Mouse (Mus musculus) right cerebral cortex, adult 18-20 months (tissue): Measurements from ENCODE around the gene Net1.
"Not testable (repeated sequence)": the region's sequence is repeated elsewhere in the genome, so short reads cannot be mapped to it uniquely, and the experiment has no call there.

Experiments
- DNase-seq: peaks from one replicate; pipeline ENCODE4 v3.0.0; 2022; ENCODE audit warnings: mixed read lengths

Net1 gene

GRCm38 (mm10) chr13:3917571-3918311, at the start of gene Net1, which contains the start of gene Tubal3:
TSS of gene Net1 (minus strand) at chr13:3918220.
TSS of gene Tubal3 (plus strand) at chr13:3918274.
- peak; percentile 86 for DNase-seq

- no peak for DNase-seq
These were observed 33.3 kb upstream of the Net1 start for GRCm38 (mm10) chr13:3951198-3951914.

- no peak for DNase-seq
These were observed 31.5 kb upstream of the Net1 start for GRCm38 (mm10) chr13:3949477-3949876.

GRCm38 (mm10) chr13:3947267-3947666, 29.2 kb upstream of the Net1 start:
- no peak for DNase-seq

GRCm38 (mm10) chr13:3945249-3945648, 27.2 kb upstream of the Net1 start, which contains the start of gene Ucn3:
TSS of gene Ucn3 (minus strand) at chr13:3945349.
- DNase-seq, result no peak

- no peak for DNase-seq
These were observed 26.7 kb upstream of the Net1 start for GRCm38 (mm10) chr13:3944699-3945098.

- no peak for DNase-seq
These were observed 8.0 kb upstream of the Net1 start for GRCm38 (mm10) chr13:3926046-3926445.

GRCm38 (mm10) chr13:3925632-3926031, 7.6 kb upstream of the Net1 start:
- DNase-seq, result no peak

- DNase-seq, result no peak
These were observed 6.5 kb upstream of the Net1 start for GRCm38 (mm10) chr13:3924483-3924882.

GRCm38 (mm10) chr13:3913504-3913903, 4.5 kb downstream of the Net1 start:
- no peak for DNase-seq

GRCm38 (mm10) chr13:3910356-3910755, 7.7 kb downstream of the Net1 start:
- DNase-seq, result no peak

- DNase-seq, result no peak
These were observed 9.8 kb downstream of the Net1 start for GRCm38 (mm10) chr13:3908262-3908661.

GRCm38 (mm10) chr13:3907151-3907696, 10.8 kb downstream of the Net1 start:
- DNase-seq, result no peak

GRCm38 (mm10) chr13:3899301-3899700, 18.7 kb downstream of the Net1 start:
- no peak for DNase-seq

GRCm38 (mm10) chr13:3898202-3898601, 19.8 kb downstream of the Net1 start:
- not testable (repeated sequence) for DNase-seq

GRCm38 (mm10) chr13:3896913-3897312, 21.1 kb downstream of the Net1 start:
- DNase-seq, result peak; percentile 74

- DNase-seq, result no peak
These were observed 22.0 kb downstream of the Net1 start for GRCm38 (mm10) chr13:3896032-3896431.

- no peak for DNase-seq
These were observed 22.5 kb downstream of the Net1 start for GRCm38 (mm10) chr13:3895397-3895980.

GRCm38 (mm10) chr13:3894549-3894948, 23.5 kb downstream of the Net1 start:
- DNase-seq, result no peak

GRCm38 (mm10) chr13:3893126-3893734, 24.8 kb downstream of the Net1 start:
- DNase-seq, result peak; percentile 92

- no peak for DNase-seq
These were observed 25.4 kb downstream of the Net1 start for GRCm38 (mm10) chr13:3892601-3893000.

GRCm38 (mm10) chr13:3891479-3892087, 26.4 kb downstream of the Net1 start:
- peak; percentile 43 for DNase-seq

- DNase-seq, result no peak
These were observed 28.0 kb downstream of the Net1 start for GRCm38 (mm10) chr13:3890061-3890460.
